Mouse (Mus musculus) MEL (cell line): ENCODE data around the gene Fmo4. TPM values are rescaled to one million over a fixed set of nuclear protein-coding genes. Genes with fewer than 3 reads are reported as not detected.

Experiments
- DNase-seq: peaks from one replicate; pipeline ENCODE4 v3.0.0; 2011; ENCODE audit warnings: low read depth, low spot score
- H3K27ac ChIP-seq: 2 replicates; pipeline ENCODE4 v1.5.1; 2012; ENCODE audit warnings: low read depth, mild to moderate bottlenecking, control low read depth, low read length, moderate library complexity; ENCODE audit not compliant: control insufficient read depth
- H3K27me3 ChIP-seq, 2 experiments: fragments of 150-350 bp in 1 of 2; sonication (generic) in 1 of 2; 2 replicates each; pipeline ENCODE4 v1.6.1; 2012; ENCODE audit warnings: low read length in 2 of 2, mild to moderate bottlenecking in 2 of 2, improper control_type of control experiment in 1 of 2, moderate library complexity in 1 of 2; ENCODE audit not compliant: insufficient read depth in 2 of 2, control insufficient read depth in 1 of 2
- H3K36me3 ChIP-seq, 2 experiments: 2 replicates each; pipeline ENCODE4 v1.6.1; 2012 to 2014; ENCODE audit warnings: low read length in 2 of 2, improper control_type of control experiment in 1 of 2, inconsistent platforms in 1 of 2, mild to moderate bottlenecking in 1 of 2; ENCODE audit not compliant: insufficient read depth in 2 of 2, control insufficient read depth in 1 of 2
- H3K4me1 ChIP-seq, 2 experiments: fragments of 150-350 bp in 1 of 2; sonication (generic) in 1 of 2; 2 replicates each; pipeline ENCODE4 v1.6.1; 2012; ENCODE audit warnings: low read length in 2 of 2, improper control_type of control experiment in 1 of 2, mild to moderate bottlenecking in 1 of 2; ENCODE audit not compliant: insufficient read depth in 2 of 2, control insufficient read depth in 1 of 2
- H3K4me3 ChIP-seq, 2 experiments: fragments of 150-350 bp in 1 of 2; sonication (generic) in 1 of 2; 2 replicates each; pipeline ENCODE4 v1.5.1; 2012; ENCODE audit warnings: low read depth in 2 of 2, low read length in 2 of 2, mild to moderate bottlenecking in 2 of 2, moderate library complexity in 2 of 2, control low read depth in 1 of 2, improper control_type of control experiment in 1 of 2; ENCODE audit not compliant: control insufficient read depth in 1 of 2, insufficient read depth in 1 of 2
- H3K79me2 ChIP-seq: 2 replicates; pipeline ENCODE4 v1.6.1; 2012; ENCODE audit warnings: mild to moderate bottlenecking, low read length, moderate library complexity; ENCODE audit not compliant: control insufficient read depth, poor library complexity, insufficient read depth
- H3K9ac ChIP-seq: 2 replicates; pipeline ENCODE4 v1.6.1; 2012; ENCODE audit warnings: low read depth, mild to moderate bottlenecking, control low read depth, low read length, moderate library complexity; ENCODE audit not compliant: control insufficient read depth, poor library complexity, severe bottlenecking
- H3K9me3 ChIP-seq: fragments of 150-350 bp; sonication (generic); replicated peaks from 2 replicates; pipeline ENCODE4 v1.6.1; 2012; ENCODE audit warnings: mild to moderate bottlenecking, low read length, improper control_type of control experiment, moderate library complexity; ENCODE audit not compliant: insufficient read depth
- BHLHE40 ChIP-seq: IDR thresholded peaks from 2 replicates; pipeline ENCODE4 v1.6.1; 2012; ENCODE audit warnings: low read depth, mild to moderate bottlenecking, inconsistent platforms, low read length, improper control_type of control experiment, borderline replicate concordance
- ELF1 ChIP-seq: IDR thresholded peaks from 2 replicates; pipeline ENCODE4 v1.6.1; 2014; ENCODE audit warnings: low read depth, mild to moderate bottlenecking, inconsistent platforms, low read length, improper control_type of control experiment, moderate library complexity
- GATA1 ChIP-seq: IDR thresholded peaks from 2 replicates; pipeline ENCODE4 v1.6.1; 2011; ENCODE audit warnings: low read depth, low read length, improper control_type of control experiment
- HCFC1 ChIP-seq: IDR thresholded peaks from 2 replicates; pipeline ENCODE4 v1.6.1; 2012; ENCODE audit warnings: low read depth, mild to moderate bottlenecking, inconsistent platforms, low read length, improper control_type of control experiment, moderate library complexity
- MAFK ChIP-seq: IDR thresholded peaks from 2 replicates; pipeline ENCODE4 v1.6.1; 2011; ENCODE audit warnings: low read depth, mild to moderate bottlenecking, low read length, improper control_type of control experiment, borderline replicate concordance
- MYB ChIP-seq: IDR thresholded peaks from 2 replicates; pipeline ENCODE4 v1.6.1; 2011; ENCODE audit warnings: mild to moderate bottlenecking, low read depth, low read length, improper control_type of control experiment
- POLR2AphosphoS2 ChIP-seq: IDR thresholded peaks from 2 replicates; pipeline ENCODE4 v1.6.1; 2011; ENCODE audit warnings: low read length, improper control_type of control experiment
- POLR2AphosphoS5 ChIP-seq: IDR thresholded peaks from 2 replicates; pipeline ENCODE4 v1.6.1; 2012; ENCODE audit warnings: low read depth, borderline replicate concordance, mild to moderate bottlenecking, inconsistent platforms, low read length, moderate library complexity, mixed read lengths
- SMC3 ChIP-seq: IDR thresholded peaks from 2 replicates; pipeline ENCODE4 v1.6.1; 2011; ENCODE audit warnings: low read depth, low read length, improper control_type of control experiment
- TCF12 ChIP-seq: IDR thresholded peaks from 2 replicates; pipeline ENCODE4 v1.6.1; 2014; ENCODE audit warnings: low read depth, mild to moderate bottlenecking, inconsistent platforms, low read length, improper control_type of control experiment, moderate library complexity
- USF1 ChIP-seq: IDR thresholded peaks from 2 replicates; pipeline ENCODE4 v1.6.1; 2014; ENCODE audit warnings: low read depth, mild to moderate bottlenecking, inconsistent platforms, low read length, improper control_type of control experiment, moderate library complexity
- polyA plus RNA-seq, 2 experiments: library from polyadenylated mRNA; stranded (reverse) in 1 of 2; unstranded in 1 of 2; fragments of >175 nt in 1 of 2; fragments of >200 nt in 1 of 2; gene quantifications; 2 replicates each; pipeline versions ENCODE4 v1.2.1 to v1.2.4; 2012; ENCODE audit warnings: low replicate concordance in 2 of 2, low read depth in 1 of 2; ENCODE audit not compliant: insufficient read length in 2 of 2, insufficient read depth in 1 of 2, missing spikeins in 1 of 2
- total RNA-seq: library from RNA; depleted of rRNA; stranded (reverse); fragments of 300-350 nt; gene quantifications from 2 replicates; pipeline ENCODE4 v1.2.3, GENCODE M21; 2012; rRNA removed

The Fmo4 gene
- total and polyA plus RNA-seq, 3 experiments = not detected

DNA sequence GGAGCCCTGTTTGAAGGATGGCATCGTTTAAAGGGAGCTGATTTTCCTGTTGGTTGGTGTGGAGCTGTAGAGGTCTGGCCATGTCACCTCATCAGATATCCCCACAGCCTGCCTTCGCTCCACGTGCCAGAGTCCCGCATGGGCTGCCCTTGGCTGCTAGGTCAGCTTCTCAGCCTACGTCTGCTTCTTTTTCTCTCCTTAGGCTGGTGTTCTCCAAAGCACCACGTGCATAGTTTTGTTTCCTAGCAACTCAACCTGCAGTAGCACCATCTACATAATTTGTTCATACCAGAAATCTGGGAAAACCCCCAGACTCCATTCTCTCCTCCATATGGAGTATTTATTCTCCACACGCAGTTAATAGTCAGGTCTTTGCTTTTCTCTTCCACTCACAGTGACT lies 64.2 kb downstream of the Fmo4 start:
- no peak for DNase-seq
- Histone ChIP-seq H3K27ac (no peak overlapping the region), H3K4me3 (no peak overlapping the region), H3K9me3 (no peaks in the 10 kb centered on the region), H3K9ac (no peak overlapping the region), H3K79me2 (no peaks in the 10 kb centered on the region), H3K36me3 (no peaks in the 10 kb centered on the region), H3K4me1 (no peaks in the 10 kb centered on the region), H3K27me3 (peaks cover 0 to 3% of the 10 kb centered on the region in 2 experiments; a peak in 2 of 4 replicates)
- TF ChIP-seq TCF12 (no peak), HCFC1 (no peak), USF1 (no peak), POLR2AphosphoS5 (no peak), MAFK (no peak), MYB (no peak), GATA1 (no peak)

DNA sequence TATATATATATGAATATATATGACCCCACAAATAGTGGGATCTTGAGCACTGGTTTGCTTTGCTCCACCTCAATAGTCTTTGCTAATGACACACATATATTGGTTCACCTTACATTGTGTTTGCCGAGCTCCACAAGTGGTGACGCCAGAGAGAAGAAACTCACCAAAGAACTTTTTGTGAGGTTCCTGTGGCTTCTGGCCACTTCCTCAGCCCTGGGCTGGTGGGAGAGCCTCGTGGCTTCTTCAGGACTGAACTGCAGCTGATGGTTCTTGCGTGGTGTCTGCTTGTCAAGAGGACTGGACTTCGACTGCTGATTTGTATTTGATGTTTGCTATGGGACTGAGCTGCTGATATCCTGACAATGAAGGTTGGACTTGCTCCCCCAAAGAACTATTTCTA lies 65.0 kb downstream of the Fmo4 start:
- Histone ChIP-seq H3K79me2 (no peaks in the 10 kb centered on the region), H3K36me3 (no peaks in the 10 kb centered on the region), H3K27ac (no peak overlapping the region), H3K4me3 (no peak overlapping the region), H3K27me3 (peaks cover 0 to 5% of the 10 kb centered on the region in 2 experiments; a peak in 3 of 4 replicates), H3K9me3 (no peaks in the 10 kb centered on the region), H3K9ac (no peak overlapping the region), H3K4me1 (no peaks in the 10 kb centered on the region)
- no peak for TF ChIP-seq ELF1
- TF ChIP-seq MYB = no peak
- TF ChIP-seq BHLHE40 = no peak
- no peak for TF ChIP-seq SMC3
- TF ChIP-seq POLR2AphosphoS2 = no peak
- no peak for DNase-seq

Other genes with a start within 250 kb of the Fmo4 start
- 9.6 and 11.8 TPM in 2 replicates for gene Vamp4, start 243.5 kb downstream of the Fmo4 start, total RNA-seq
- 10 to 100 TPM in 1 of 2 experiments, not detected in 1; 17.1 TPM for gene Vamp4, start 243.5 kb downstream of the Fmo4 start, polyA plus RNA-seq
- gene Myoc, start 174.8 kb downstream of the Fmo4 start, total RNA-seq = not detected in 2 replicates
- not detected for gene Myoc, start 174.8 kb downstream of the Fmo4 start, polyA plus RNA-seq
- not detected in 2 replicates for gene Myocos, start 155.8 kb downstream of the Fmo4 start, total RNA-seq
- not detected for gene Myocos, start 155.8 kb downstream of the Fmo4 start, polyA plus RNA-seq
- 55.5 and 67.7 TPM in 2 replicates for gene Prrc2c, start 73.4 kb downstream of the Fmo4 start, total RNA-seq
- gene Prrc2c, start 73.4 kb downstream of the Fmo4 start, polyA plus RNA-seq = 100 to 1,000 TPM; 142 to 343 TPM
- 1.8 and 1.9 TPM in 2 replicates for gene Fmo1, start 52.6 kb upstream of the Fmo4 start, total RNA-seq
- gene Fmo1, start 52.6 kb upstream of the Fmo4 start, polyA plus RNA-seq = not detected
- not detected in 2 replicates for gene Fmo2, start 84.8 kb upstream of the Fmo4 start, total RNA-seq
- gene Fmo2, start 84.8 kb upstream of the Fmo4 start, polyA plus RNA-seq = not detected
- gene Fmo6, start 123.5 kb upstream of the Fmo4 start, total RNA-seq = not detected in 2 replicates
- not detected for gene Fmo6, start 123.5 kb upstream of the Fmo4 start, polyA plus RNA-seq
- not detected in 2 replicates for gene Fmo3, start 170.6 kb upstream of the Fmo4 start, total RNA-seq
- gene Fmo3, start 170.6 kb upstream of the Fmo4 start, polyA plus RNA-seq = not detected